Mouse (Mus musculus) cerebellum, postnatal 36 days (tissue): ENCODE data around the gene Fgd1.

Experiments
- DNase-seq, 2 experiments: peaks; one replicate each; pipeline ENCODE4 v3.0.0; 2021 to 2022; ENCODE audit warnings: mixed read lengths in 2 of 2

Gene Fgd1

DNA sequence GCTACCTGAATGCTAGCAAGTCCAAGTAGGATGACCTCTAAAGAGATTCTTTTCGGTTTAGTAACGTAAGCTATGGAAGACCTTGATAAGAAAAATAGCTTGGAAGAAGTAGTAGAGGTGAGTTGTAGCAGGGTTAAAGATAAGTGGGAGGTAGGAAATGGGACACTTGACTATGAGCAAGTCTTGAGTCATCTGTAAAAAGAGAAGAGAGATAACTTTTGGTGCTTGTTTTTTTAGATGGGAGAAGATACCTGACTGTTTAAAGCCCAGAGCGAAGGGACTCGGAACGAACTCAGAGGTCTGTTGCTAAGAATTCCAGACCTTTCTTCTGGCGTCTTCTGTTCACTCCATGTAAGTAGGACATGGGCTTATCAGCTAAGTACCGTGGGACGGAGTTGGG, at the start of gene Fgd1:
TSS of gene Fgd1 (plus strand) at position 301 of the 400 bp plus-strand sequence.
- no peak for DNase-seq

DNA sequence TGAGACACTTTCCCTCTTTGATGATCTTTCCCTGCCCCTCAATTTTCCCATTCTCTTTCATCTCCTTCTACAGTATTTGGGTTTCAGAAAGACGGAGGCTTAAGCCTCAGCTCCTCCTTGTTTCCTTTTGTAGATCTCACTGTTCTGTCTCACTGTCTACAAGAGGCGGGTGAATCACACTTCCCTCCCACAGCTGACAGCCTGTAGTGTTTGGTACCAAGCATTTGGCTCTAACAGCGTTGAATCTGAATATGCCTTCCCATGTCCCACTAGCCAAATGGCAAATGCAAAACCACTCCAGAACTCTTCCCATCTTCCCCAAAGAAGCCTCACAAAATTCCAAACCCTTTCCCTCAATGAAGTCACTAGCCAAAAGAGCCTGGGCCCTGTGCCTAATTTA, 49.2 kb upstream of the Fgd1 start:
- no peak for DNase-seq

DNA sequence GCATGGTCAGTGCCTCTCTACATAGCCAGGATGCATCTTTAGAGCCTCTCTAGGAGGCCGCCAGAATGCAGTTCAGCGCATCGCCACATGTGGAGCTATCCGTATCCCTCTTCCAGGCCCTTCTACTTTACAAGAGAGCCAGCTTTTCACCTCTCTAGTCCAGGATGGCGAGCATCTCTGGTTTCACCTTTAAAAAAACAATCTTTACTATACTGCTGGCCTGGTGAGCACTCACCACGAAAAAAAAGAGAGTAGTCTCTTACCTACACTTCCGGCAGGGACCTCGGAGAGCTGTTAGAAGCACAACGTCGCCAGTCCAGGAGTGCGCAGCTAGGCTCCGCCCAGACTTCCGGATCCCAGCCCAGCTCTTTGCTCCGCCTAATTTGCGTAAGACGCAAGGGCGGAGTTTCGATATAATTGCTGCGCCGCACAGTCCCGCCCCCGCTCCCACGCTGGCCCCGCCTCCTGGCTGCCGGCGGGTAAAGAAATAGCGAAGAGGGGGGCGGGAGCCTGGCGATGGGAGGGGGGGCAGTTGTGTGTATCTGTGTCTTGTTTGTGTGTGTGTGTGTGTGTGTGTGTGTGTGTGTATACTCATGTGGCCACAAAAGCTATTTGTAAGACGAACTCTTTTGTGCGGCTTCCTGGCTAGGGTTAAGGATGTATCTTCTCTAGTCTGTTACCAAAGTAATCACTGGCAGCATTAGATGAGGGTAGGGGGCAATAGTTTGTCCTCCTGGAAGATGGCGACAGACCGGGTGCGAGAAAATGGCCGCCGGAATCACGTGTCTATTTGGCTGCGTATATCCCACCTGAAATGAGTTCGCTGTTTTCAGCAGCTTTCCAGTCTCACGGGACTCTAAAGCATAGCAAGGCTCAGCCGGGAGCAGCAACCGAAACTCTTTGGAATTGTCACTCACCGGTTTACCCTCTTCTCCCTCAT, 28.7 kb upstream of the Fgd1 start, which contains the start of gene Gnl3l:
TSS of gene Gnl3l (minus strand) at position 385 of the 940 bp plus-strand sequence.
- DNase-seq = peak; percentile 82 to 84

DNA sequence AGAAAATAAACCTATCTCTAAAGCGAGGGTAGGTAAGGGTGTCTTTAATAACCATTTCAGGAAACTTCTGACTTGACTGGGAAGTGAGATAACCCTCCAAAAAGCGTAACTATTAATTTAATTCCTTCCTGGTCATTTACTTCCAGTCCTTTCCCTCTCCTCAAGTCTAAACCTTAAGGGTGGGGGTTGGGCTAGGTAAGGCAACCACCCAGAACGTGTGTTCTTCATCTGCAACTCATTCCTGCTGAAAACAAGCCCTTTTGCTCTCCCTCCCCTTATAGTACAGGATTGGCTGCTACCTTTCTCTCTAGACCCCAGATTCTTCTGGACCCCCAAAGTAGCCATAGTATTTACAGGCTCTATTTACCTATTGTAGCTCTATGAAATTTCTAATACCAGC, 28.1 kb upstream of the Fgd1 start:
- DNase-seq = peak in 1 of 2 experiments; percentile 15

- DNase-seq = no peak
Measured at GRCm38 (mm10) chrX:151018798-151019197, 27.2 kb upstream of the Fgd1 start.

- DNase-seq = no peak
Measured at GRCm38 (mm10) chrX:151031400-151031799, 14.6 kb upstream of the Fgd1 start.

DNA sequence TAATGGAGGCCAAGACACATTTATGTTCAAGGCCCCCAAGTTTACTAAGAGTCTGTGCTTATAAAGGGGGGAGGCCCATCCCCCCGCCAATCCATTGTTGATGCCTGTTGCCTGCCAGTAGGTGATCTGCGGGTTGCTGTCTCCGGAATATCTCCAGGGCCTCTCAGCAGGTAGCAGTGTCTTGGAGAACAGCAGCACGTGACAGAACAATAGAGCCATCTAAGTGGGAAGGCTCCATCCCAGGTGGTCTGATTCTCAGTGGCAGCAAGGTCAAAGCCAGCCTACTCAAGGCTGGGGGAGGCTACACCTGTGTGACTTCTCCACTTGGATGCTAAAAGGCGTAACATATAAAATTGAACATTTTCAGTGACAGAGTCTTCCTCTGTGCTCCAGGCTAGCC, 4.7 kb upstream of the Fgd1 start:
- DNase-seq = no peak

DNA sequence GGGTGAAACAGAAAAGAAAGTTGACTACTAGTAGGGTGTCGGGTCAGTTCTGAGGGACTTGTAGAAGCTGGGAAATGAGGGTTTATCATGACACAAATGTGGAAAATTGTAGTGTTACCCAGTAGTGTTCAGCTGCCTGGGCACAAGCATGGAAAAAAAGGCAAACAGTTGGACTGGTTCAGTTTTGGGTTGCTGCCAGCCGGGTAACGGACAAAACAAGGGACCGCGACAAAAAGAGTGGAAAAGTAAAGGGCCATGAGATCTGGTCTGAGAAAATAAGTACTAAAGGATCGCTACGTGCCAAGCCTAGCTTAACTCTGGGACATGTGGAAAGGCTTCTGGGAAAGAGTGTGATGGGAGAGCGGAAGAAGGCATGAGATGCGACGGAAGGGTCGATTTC, 371 bp downstream of the Fgd1 start:
- peak in 1 of 2 experiments; percentile 33 for DNase-seq

DNA sequence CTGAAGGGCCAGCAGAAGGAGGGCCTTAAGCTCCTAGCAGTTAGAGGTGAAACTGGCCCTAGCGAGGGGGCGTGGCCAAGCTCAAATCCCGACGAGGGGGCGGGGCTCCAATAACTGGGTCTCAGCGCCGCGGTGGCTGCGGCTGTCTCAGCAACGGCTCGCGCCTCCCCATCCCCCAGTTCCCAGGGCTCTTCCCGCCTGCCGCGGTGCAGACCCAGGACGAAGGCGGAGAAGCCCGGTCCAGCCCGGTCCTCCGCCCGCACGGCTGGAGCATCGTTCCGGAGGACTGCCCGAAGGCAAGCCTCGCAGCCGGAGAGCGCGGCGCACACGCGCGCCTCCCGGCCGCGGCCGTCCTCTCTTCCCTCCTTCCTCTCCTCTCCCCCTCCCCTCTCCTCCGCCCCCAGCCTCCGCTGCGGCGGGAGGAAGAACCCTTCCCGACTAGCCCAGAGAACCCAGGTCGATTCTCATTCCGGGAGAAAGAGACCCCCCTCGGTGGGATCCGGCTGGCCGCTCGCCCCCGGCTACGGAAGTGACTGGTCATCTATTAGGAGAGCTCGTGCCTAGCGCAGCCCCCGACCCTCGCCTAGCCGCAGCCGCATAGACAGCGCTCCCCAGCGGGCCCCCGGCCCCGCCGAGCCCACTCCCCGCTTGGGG, 954 bp downstream of the Fgd1 start:
- DNase-seq = peak; percentile 86 to 90

GRCm38 (mm10) chrX:151047431-151048058, 1.6 kb downstream of the Fgd1 start:
- peak; percentile 29 to 38 for DNase-seq

- DNase-seq = no peak
Measured at GRCm38 (mm10) chrX:151049661-151050215, 3.8 kb downstream of the Fgd1 start.

- no peak for DNase-seq
Measured at GRCm38 (mm10) chrX:151050337-151050736, 4.4 kb downstream of the Fgd1 start.

DNA sequence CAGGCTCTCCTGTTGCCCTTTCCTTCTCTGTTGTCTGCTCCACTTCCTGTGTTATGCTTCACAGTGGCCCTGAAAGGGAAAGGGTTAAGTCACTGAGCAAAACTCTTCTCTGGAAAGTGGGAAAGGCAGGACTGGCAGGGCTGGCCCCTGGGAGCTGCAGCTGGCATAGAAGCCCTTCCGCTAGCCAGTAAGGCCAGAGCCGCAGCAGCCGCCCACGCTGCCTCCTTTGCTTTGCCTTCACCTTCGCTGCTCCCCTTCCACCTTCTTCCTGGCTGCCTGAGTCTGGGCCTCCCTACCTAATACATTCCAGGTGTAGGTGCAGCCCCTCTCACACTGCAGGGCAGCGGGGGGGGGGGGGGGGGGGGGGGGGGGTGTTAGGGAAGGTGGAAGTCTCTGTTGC, 8.5 kb downstream of the Fgd1 start:
- no peak for DNase-seq

DNA sequence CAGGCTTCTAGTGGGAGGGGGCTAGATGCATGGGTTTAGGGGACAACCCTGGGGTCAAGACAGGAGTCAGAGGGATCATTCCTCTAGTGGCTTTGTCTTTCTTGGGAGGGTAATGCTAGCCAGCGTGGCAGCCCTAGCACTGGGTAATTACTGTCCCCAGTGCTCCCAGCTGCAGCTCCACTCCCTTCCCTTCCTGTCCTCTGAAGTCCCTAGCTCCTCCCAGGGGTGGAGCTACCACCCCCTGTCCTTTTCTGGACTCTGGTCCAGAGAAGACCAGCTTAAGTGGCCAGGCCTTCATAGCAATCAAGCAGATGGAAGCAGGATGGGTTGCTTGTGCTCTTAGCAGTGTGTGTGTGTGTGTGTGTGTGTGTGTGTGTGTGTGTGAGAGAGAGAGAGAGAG, 9.6 kb downstream of the Fgd1 start:
- DNase-seq = no peak

GRCm38 (mm10) chrX:151059346-151059745, 13.4 kb downstream of the Fgd1 start:
- no peak for DNase-seq

DNA sequence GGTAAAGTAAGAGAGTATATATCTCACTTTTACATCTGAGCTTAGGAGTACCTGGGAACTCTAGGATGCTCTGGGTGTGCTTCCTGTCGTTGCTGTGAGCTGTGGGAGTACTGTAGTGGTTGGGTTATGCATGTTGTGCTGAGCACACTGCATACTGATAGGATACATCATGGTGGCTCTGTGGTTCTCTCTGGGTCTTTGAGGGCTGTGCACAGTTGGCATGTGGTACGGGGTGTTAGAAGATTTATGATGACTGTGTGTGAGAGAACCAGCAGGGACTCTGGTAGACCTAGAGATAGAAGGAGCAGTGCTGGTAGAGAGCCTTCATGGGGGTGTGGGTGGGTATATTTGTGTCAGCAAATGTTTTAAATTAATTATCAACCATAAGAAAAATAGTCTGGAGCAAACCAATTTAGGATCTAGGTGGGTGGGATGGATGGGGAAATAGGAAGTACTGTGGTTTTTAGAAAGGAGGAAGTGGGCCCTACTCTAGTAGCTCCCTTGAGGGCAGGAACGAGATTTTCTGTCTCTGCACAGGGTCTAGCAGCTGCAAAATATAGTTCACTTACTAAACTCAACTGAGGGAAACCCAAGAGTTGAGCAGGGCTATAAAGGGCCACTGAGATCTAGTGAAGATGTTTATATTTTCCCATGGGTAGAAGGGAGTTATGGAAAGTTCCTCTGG, 15.8 kb downstream of the Fgd1 start:
- no peak for DNase-seq

- DNase-seq = peak in 1 of 2 experiments; percentile 23
Measured at GRCm38 (mm10) chrX:151066071-151066666, 20.2 kb downstream of the Fgd1 start.

DNA sequence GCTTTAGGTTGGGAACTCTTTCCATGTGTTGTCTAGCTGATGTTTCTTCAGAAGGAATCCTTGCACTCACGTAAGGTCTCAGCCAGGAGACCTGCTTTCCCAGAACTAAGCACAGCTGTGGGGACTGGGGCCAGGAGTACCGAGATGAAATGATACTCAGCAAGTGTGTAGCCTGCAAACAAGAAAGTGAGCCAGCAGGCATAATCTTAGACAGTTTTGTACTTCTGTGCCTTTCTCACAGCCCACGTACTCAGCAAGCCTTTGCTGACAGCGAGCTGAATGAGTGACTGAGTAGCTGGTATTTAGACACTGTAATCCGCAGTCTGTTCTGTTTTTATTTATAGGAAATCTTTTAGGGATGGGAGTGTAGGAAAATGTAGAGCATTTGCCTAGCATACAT, 21.9 kb downstream of the Fgd1 start:
- DNase-seq = no peak

DNA sequence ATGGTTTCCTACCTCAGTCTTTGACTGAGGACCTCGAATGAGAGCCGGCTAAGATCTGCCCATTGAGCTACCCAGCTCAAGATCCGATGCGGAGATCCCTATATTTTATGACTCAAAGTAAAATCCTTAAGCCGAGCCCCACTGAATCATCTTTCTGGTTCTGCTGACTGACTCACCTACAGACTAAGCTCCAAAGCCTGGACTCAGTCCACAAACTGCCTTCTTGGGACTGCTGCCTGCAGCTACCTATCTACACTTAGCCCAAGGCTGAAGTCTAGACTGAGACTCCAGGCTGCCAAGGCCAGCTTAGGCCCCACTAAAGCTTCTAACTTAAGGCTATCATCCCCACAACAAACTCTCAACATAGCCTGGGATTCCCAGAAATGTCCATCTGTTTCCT, 30.1 kb downstream of the Fgd1 start:
- no peak for DNase-seq

DNA sequence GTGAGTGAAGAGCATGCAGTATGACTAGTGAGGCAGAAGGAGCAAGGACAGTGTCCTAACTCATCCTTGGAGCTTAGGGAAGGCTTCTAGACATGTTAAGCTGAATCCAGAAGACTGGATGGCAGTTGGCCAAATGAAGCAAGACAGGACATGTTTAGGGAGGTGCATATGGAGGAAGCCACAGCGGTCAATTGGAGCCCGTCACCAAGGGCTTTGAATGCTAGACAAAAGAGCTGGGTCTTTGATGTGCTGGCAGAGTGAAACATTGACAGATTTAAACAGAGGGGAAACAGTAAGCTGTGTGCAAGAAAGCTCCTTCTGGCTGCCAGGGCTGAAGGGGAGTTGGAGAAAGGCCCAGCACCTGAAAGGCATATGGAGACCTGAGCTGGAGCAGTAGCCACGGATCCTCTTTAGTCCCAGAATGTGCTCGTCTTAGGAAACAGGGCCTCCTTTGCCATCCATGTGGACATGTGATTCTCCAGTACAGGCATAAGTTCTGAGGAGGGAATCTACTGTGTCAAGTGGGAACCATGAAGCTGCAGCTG, 31.1 kb downstream of the Fgd1 start:
- DNase-seq = peak; percentile 15 to 29

- no peak for DNase-seq
Measured at GRCm38 (mm10) chrX:151085599-151085998, 39.6 kb downstream of the Fgd1 start.

- no peak for DNase-seq
Measured at GRCm38 (mm10) chrX:151087418-151087817, 41.5 kb downstream of the Fgd1 start.
